ENCODE assay signal across 21 mouse cellular contexts in the genomic region with DNA sequence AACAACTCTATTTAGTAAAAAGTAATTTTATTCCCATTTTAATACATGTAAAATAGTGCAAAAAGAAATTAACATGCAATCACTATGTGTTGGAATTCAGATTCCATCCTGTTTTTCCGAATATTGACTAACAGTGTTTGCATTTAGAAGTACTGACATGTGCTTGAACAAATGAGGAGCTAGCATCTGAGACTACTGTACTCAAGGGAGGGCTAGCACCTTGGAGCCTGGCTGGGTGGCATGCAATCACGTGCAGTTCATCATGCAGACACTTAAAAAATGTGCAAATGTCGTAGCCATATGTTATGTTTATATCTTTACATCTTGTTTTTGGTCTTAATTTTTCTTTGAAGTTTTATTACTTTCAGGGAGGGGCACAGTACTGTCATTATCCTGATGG.
"Had no signal": no experiment of that assay in that cellular context is flagged by ENCODE, and none has a peak within 500 bp of the region (broad histone marks: within the 10 kb centered on the region; RNA-seq: fewer than 3 reads in every experiment).

No protein-coding gene starts in this region.

- H3K9ac ChIP-seq: liver, postnatal 0 days; lung, embryonic 15.5 days; midbrain, embryonic 12.5 days; neural tube, embryonic 13.5 days; neural tube, embryonic 15.5 days had no signal

- ATAC-seq: liver, postnatal 0 days; lung, postnatal 0 days; midbrain, embryonic 16.5 days had no signal

- H3K27ac ChIP-seq: lung, embryonic 15.5 days; midbrain, embryonic 10.5 days; midbrain, embryonic 12.5 days; neural tube, embryonic 13.5 days; neural tube, embryonic 15.5 days had no signal

- H3K9me3 ChIP-seq: lung, embryonic 15.5 days; midbrain, embryonic 10.5 days; midbrain, embryonic 12.5 days; neural tube, embryonic 13.5 days; neural tube, embryonic 15.5 days had no signal

- H3K27me3 ChIP-seq: lung, embryonic 15.5 days; midbrain, embryonic 12.5 days; neural tube, embryonic 13.5 days; neural tube, embryonic 15.5 days had no signal

- H3K4me2 ChIP-seq: lung, embryonic 15.5 days; midbrain, embryonic 12.5 days; neural tube, embryonic 13.5 days; neural tube, embryonic 15.5 days had no signal

- H3K4me1 ChIP-seq: lung, embryonic 15.5 days; midbrain, embryonic 10.5 days; midbrain, embryonic 12.5 days; neural tube, embryonic 13.5 days; neural tube, embryonic 15.5 days had no signal

- H3K4me3 ChIP-seq: lung, embryonic 15.5 days; midbrain, embryonic 10.5 days; midbrain, embryonic 12.5 days; myocyte; neural tube, embryonic 13.5 days; neural tube, embryonic 15.5 days had no signal

- DNase-seq: liver, postnatal 0 days; lung, adult 2 months; lung, postnatal 14 days; lung, postnatal 4 days; midbrain, embryonic 14.5 days; retina, postnatal 1 day; right cerebral cortex, adult 18-20 months; right cerebral cortex, postnatal 25 days; right cerebral cortex, postnatal 4 days; spleen, adult 18-20 months; thymus, adult 2 months; thymus, postnatal 25 days; thymus, postnatal 4 days had no signal
